Mouse (Mus musculus) mesoderm, embryonic 11.5 days (tissue): Measurements from ENCODE around the gene Cacna2d3.

ENCODE experiments used
- DNase-seq: peaks from one replicate; pipeline ENCODE4 v3.0.0-alpha.2; 2012; ENCODE audit warnings: low read depth, low spot score

Gene Cacna2d3

GRCm38 (mm10) chr14:28948019-28948850, 773.4 kb downstream of the Cacna2d3 start:
- DNase-seq, result no peak

GRCm38 (mm10) chr14:28932746-28933293, 788.8 kb downstream of the Cacna2d3 start:
- no peak for DNase-seq

GRCm38 (mm10) chr14:28923180-28923961, 798.3 kb downstream of the Cacna2d3 start:
- no peak for DNase-seq

- DNase-seq, result no peak
Observed at GRCm38 (mm10) chr14:28918871-28919270, 802.8 kb downstream of the Cacna2d3 start.

- peak; percentile 28 for DNase-seq
Observed at GRCm38 (mm10) chr14:28915004-28915403, 806.7 kb downstream of the Cacna2d3 start.

GRCm38 (mm10) chr14:28907659-28908058, 814.0 kb downstream of the Cacna2d3 start:
- no peak for DNase-seq

- no peak for DNase-seq
Observed at GRCm38 (mm10) chr14:28892530-28892929, 829.1 kb downstream of the Cacna2d3 start.

- no peak for DNase-seq
Observed at GRCm38 (mm10) chr14:28887373-28887772, 834.3 kb downstream of the Cacna2d3 start.

GRCm38 (mm10) chr14:28886661-28887060, 835.0 kb downstream of the Cacna2d3 start:
- DNase-seq, result no peak

GRCm38 (mm10) chr14:28870983-28871382, 850.7 kb downstream of the Cacna2d3 start:
- peak; percentile 71 for DNase-seq

GRCm38 (mm10) chr14:28870382-28870781, 851.3 kb downstream of the Cacna2d3 start:
- no peak for DNase-seq

GRCm38 (mm10) chr14:28864925-28865324, 856.7 kb downstream of the Cacna2d3 start:
- no peak for DNase-seq

- DNase-seq, result no peak
Observed at GRCm38 (mm10) chr14:28861142-28861541, 860.5 kb downstream of the Cacna2d3 start.
